Mouse (Mus musculus) G1E (cell line): Measurements from ENCODE around the gene Polq.

ENCODE experiments used
- CTCF ChIP-seq: IDR thresholded peaks from 2 replicates; pipeline ENCODE4 v1.5.1; 2012; ENCODE audit warnings: low read depth, low read length, inconsistent platforms, mixed read lengths
- GATA1 ChIP-seq: IDR thresholded peaks from 2 replicates; pipeline ENCODE4 v1.6.1; 2012; ENCODE audit warnings: borderline replicate concordance, low read length, inconsistent platforms, mixed read lengths

GRCm38 (mm10) chr16:37011061-37011921, at the start of gene Polq:
- no peak for TF ChIP-seq CTCF
- TF ChIP-seq GATA1, result no peak
